Mouse (Mus musculus) CD4-positive, CD25-positive, alpha-beta regulatory T cell, adult 4 months (primary cell): ENCODE data around the gene Rnf146. TPM values are rescaled to one million over a fixed set of nuclear protein-coding genes. Genes with fewer than 3 reads are reported as not detected.
"Not testable (repeated sequence)": the region's sequence is repeated elsewhere in the genome, so short reads cannot be mapped to it uniquely, and the experiment has no call there.

Experiments
- ATAC-seq: one replicate; pipeline ENCODE4 v1.8.0; 2017
- polyA plus RNA-seq, 2 experiments: library from polyadenylated mRNA; unstranded; fragments of 100-300 nt; shearing (Covaris generic); gene quantifications; one replicate each; pipeline ENCODE4 v1.2.1; 2017

Gene Rnf146
- 10 to 100 TPM; 68.6 to 76.4 TPM for polyA plus RNA-seq

- ATAC-seq, result peak; percentile 21
Observed at GRCm38 (mm10) chr10:29362197-29362900, at the start of gene Rnf146. Rnf146 (minus strand) TSS chr10:29362442.

- ATAC-seq, result no peak
Observed at GRCm38 (mm10) chr10:29402656-29403268, 40.5 kb upstream of the Rnf146 start.

- ATAC-seq, result not testable (repeated sequence)
Observed at GRCm38 (mm10) chr10:29394890-29395289, 32.6 kb upstream of the Rnf146 start.

GRCm38 (mm10) chr10:29381558-29381957 is 19.3 kb upstream of the Rnf146 start:
- no peak for ATAC-seq

GRCm38 (mm10) chr10:29374065-29374464 is 11.8 kb upstream of the Rnf146 start:
- ATAC-seq, result no peak

GRCm38 (mm10) chr10:29361464-29362196 is 612 bp downstream of the Rnf146 start:
- ATAC-seq, result peak; percentile 75

- no peak for ATAC-seq
Observed at GRCm38 (mm10) chr10:29361095-29361463, 1.2 kb downstream of the Rnf146 start.

- no peak for ATAC-seq
Observed at GRCm38 (mm10) chr10:29354183-29354582, 8.1 kb downstream of the Rnf146 start.

- no peak for ATAC-seq
Observed at GRCm38 (mm10) chr10:29352575-29352974, 9.7 kb downstream of the Rnf146 start.

- ATAC-seq, result no peak
Observed at GRCm38 (mm10) chr10:29351420-29351819, 10.8 kb downstream of the Rnf146 start.

GRCm38 (mm10) chr10:29346638-29347037 is 15.6 kb downstream of the Rnf146 start:
- ATAC-seq, result no peak

GRCm38 (mm10) chr10:29344232-29344631 is 18.0 kb downstream of the Rnf146 start:
- no peak for ATAC-seq

- ATAC-seq, result peak; percentile 95
Observed at GRCm38 (mm10) chr10:29338355-29339056, 23.7 kb downstream of the Rnf146 start.

- ATAC-seq, result peak; percentile 42
Observed at GRCm38 (mm10) chr10:29333836-29334235, 28.4 kb downstream of the Rnf146 start.

GRCm38 (mm10) chr10:29324817-29325216 is 37.4 kb downstream of the Rnf146 start:
- no peak for ATAC-seq

- peak; percentile 10 for ATAC-seq
Observed at GRCm38 (mm10) chr10:29313905-29314304, 48.3 kb downstream of the Rnf146 start.

GRCm38 (mm10) chr10:29313064-29313638 is 49.1 kb downstream of the Rnf146 start, which contains the start of gene Echdc1:
Echdc1 (plus strand) TSS chr10:29313166.
- peak; percentile 83 for ATAC-seq

GRCm38 (mm10) chr10:29311480-29312219 is 50.6 kb downstream of the Rnf146 start:
- ATAC-seq, result no peak

- ATAC-seq, result no peak
Observed at GRCm38 (mm10) chr10:29302230-29302629, 60.0 kb downstream of the Rnf146 start.
